Mouse (Mus musculus): ENCODE results near the gene Taok2. TPM values are rescaled to one million over a fixed set of nuclear protein-coding genes. Genes with fewer than 3 reads are reported as not detected.

The Taok2 gene
- polyA plus RNA-seq, 1 experiment from 2014 or later, result 54.2 TPM

GRCm38 (mm10) chr7:126868003-126868402 is 16.5 kb downstream of the Taok2 start:
- Histone ChIP-seq H3K27me3 (no peaks in the 10 kb centered on the region), H3K36me3 (peaks cover 92% of the 10 kb centered on the region), H3K4me1 (peaks cover 21% of the 10 kb centered on the region), H3K9ac (no peak overlapping the region), H3K4me2 (no peak overlapping the region), H3K27ac (no peak overlapping the region), H3K9me3 (replicated peaks) (no peaks in the 10 kb centered on the region), H3K4me3 (replicated peaks) (no peak overlapping the region)
- ATAC-seq (replicated peaks; ENCODE audit: low FRiP score), result no peak
- 88% methylated on average over 12 of the region's 12 CpGs for WGBS

GRCm38 (mm10) chr7:126867534-126867933 is 17.0 kb downstream of the Taok2 start:
- 83% methylated on average over 2 of the region's 2 CpGs for WGBS
- Histone ChIP-seq H3K27ac (no peak overlapping the region), H3K4me2 (no peak overlapping the region)

GRCm38 (mm10) chr7:126863791-126864190 is 20.7 kb downstream of the Taok2 start:
- H3K9ac ChIP-seq, result peak overlapping the region; percentile 70
- peak overlapping the region; percentile 86 for H3K4me2 ChIP-seq
- H3K27me3 ChIP-seq, result no peaks in the 10 kb centered on the region
- WGBS, result 57% methylated on average over 6 of the region's 6 CpGs
- peak overlapping the region; percentile 72 for H3K4me3 ChIP-seq (replicated peaks)
- ATAC-seq (replicated peaks; ENCODE audit: low FRiP score), result no peak
- peak overlapping the region; percentile 89 for H3K27ac ChIP-seq
- no peaks in the 10 kb centered on the region for H3K9me3 ChIP-seq (replicated peaks)
- H3K4me1 ChIP-seq, result peaks cover 39% of the 10 kb centered on the region
- peaks cover 70% of the 10 kb centered on the region for H3K36me3 ChIP-seq

More at GRCm38 (mm10) chr7:126867534-126867933, 17.0 kb downstream of the Taok2 start:
- no peaks in the 10 kb centered on the region for H3K27me3 ChIP-seq
- ATAC-seq (replicated peaks; ENCODE audit: low FRiP score), result no peak
- H3K9ac ChIP-seq, result no peak overlapping the region
- H3K9me3 ChIP-seq (replicated peaks), result no peaks in the 10 kb centered on the region
- H3K4me3 ChIP-seq (replicated peaks), result no peak overlapping the region
- H3K36me3 ChIP-seq, result peaks cover 88% of the 10 kb centered on the region
- peaks cover 25% of the 10 kb centered on the region for H3K4me1 ChIP-seq

- Histone ChIP-seq H3K36me3 (peaks cover 69% of the 10 kb centered on the region), H3K27ac (peak within 1 kb of the TSS; percentile 89), H3K27me3 (no peaks in the 10 kb centered on the region), H3K9ac (peak within 1 kb of the TSS; percentile 70), H3K9me3 (replicated peaks) (no peaks in the 10 kb centered on the region), H3K4me3 (replicated peaks) (peak within 1 kb of the TSS; percentile 72), H3K4me2 (peak within 1 kb of the TSS; percentile 86), H3K4me1 (peaks cover 42% of the 10 kb centered on the region)
- ATAC-seq (replicated peaks; ENCODE audit: low FRiP score), result peak; percentile 69
- WGBS, result under 1% methylated on average over 41 of the region's 41 CpGs
These were observed 22.2 kb downstream of the Taok2 start, which contains the start of gene Ino80e for GRCm38 (mm10) chr7:126862147-126862784. TSS of gene Ino80e (minus strand) at chr7:126862377.

GRCm38 (mm10) chr7:126861429-126862130 is 22.9 kb downstream of the Taok2 start, which contains the start of gene Hirip3:
TSS of gene Hirip3 (plus strand) at chr7:126861972.
- peaks cover 69% of the 10 kb centered on the region for H3K36me3 ChIP-seq

GRCm38 (mm10) chr7:126860987-126861386 is 23.5 kb downstream of the Taok2 start:
- Histone ChIP-seq H3K27me3 (no peaks in the 10 kb centered on the region), H3K9ac (peak overlapping the region; percentile 70), H3K36me3 (peaks cover 69% of the 10 kb centered on the region), H3K4me1 (peaks cover 45% of the 10 kb centered on the region), H3K4me2 (peak overlapping the region; percentile 86), H3K9me3 (replicated peaks) (no peaks in the 10 kb centered on the region), H3K27ac (no peak overlapping the region), H3K4me3 (replicated peaks) (peak overlapping the region; percentile 72)
- 50% methylated on average over 5 of the region's 5 CpGs for WGBS
- ATAC-seq (replicated peaks; ENCODE audit: low FRiP score), result no peak; the same call in 1 of the 2 replicates

More at GRCm38 (mm10) chr7:126861429-126862130, 22.9 kb downstream of the Taok2 start, which contains the start of gene Hirip3:
- Histone ChIP-seq H3K9ac (peak within 1 kb of the TSS; percentile 70), H3K4me3 (replicated peaks) (peak within 1 kb of the TSS; percentile 72), H3K4me1 (peaks cover 45% of the 10 kb centered on the region), H3K9me3 (replicated peaks) (no peaks in the 10 kb centered on the region), H3K4me2 (peak within 1 kb of the TSS; percentile 86), H3K27ac (peak within 1 kb of the TSS; percentile 89), H3K27me3 (no peaks in the 10 kb centered on the region)
- ATAC-seq (replicated peaks; ENCODE audit: low FRiP score), result peak; percentile 92
- 1% methylated on average over 42 of the region's 42 CpGs for WGBS

GRCm38 (mm10) chr7:126856741-126857420 is 27.6 kb downstream of the Taok2 start:
- Histone ChIP-seq H3K4me1 (peaks cover 25% of the 10 kb centered on the region), H3K4me3 (replicated peaks) (no peak overlapping the region), H3K9me3 (replicated peaks) (no peaks in the 10 kb centered on the region), H3K27ac (peak overlapping the region; percentile 42), H3K9ac (no peak overlapping the region), H3K36me3 (peaks cover 87% of the 10 kb centered on the region), H3K4me2 (no peak overlapping the region), H3K27me3 (no peaks in the 10 kb centered on the region)
- 62% methylated on average over 9 of the region's 9 CpGs for WGBS
- no peak; the same call in 1 of the 2 replicates for ATAC-seq (replicated peaks; ENCODE audit: low FRiP score)

- Histone ChIP-seq H3K4me2 (no peak overlapping the region), H3K36me3 (peaks cover 90% of the 10 kb centered on the region), H3K9ac (no peak overlapping the region), H3K27me3 (no peaks in the 10 kb centered on the region), H3K4me1 (peaks cover 26% of the 10 kb centered on the region), H3K9me3 (replicated peaks) (no peaks in the 10 kb centered on the region), H3K27ac (no peak overlapping the region), H3K4me3 (replicated peaks) (no peak overlapping the region)
- no peak for ATAC-seq (replicated peaks; ENCODE audit: low FRiP score)
- 84% methylated on average over 3 of the region's 3 CpGs for WGBS
These were observed 28.9 kb downstream of the Taok2 start for GRCm38 (mm10) chr7:126855641-126856040.

- Histone ChIP-seq H3K9me3 (replicated peaks) (no peaks in the 10 kb centered on the region), H3K36me3 (peaks cover 70% of the 10 kb centered on the region), H3K4me2 (no peak overlapping the region), H3K27me3 (peaks cover 15% of the 10 kb centered on the region), H3K27ac (no peak overlapping the region), H3K4me1 (peaks cover 32% of the 10 kb centered on the region), H3K4me3 (replicated peaks) (no peak overlapping the region), H3K9ac (no peak overlapping the region)
- 61% methylated on average over 5 of the region's 5 CpGs for WGBS
- no peak for ATAC-seq (replicated peaks; ENCODE audit: low FRiP score)
These were observed 31.0 kb downstream of the Taok2 start for GRCm38 (mm10) chr7:126853454-126853853.

GRCm38 (mm10) chr7:126851192-126851591 is 33.3 kb downstream of the Taok2 start:
- Histone ChIP-seq H3K9ac (no peak overlapping the region), H3K4me1 (peaks cover 42% of the 10 kb centered on the region), H3K4me2 (no peak overlapping the region), H3K9me3 (replicated peaks) (no peaks in the 10 kb centered on the region), H3K27ac (no peak overlapping the region), H3K27me3 (peaks cover 28% of the 10 kb centered on the region), H3K36me3 (peaks cover 48% of the 10 kb centered on the region), H3K4me3 (replicated peaks) (no peak overlapping the region)
- no peak for ATAC-seq (replicated peaks; ENCODE audit: low FRiP score)
- 37% methylated on average over 12 of the region's 12 CpGs for WGBS

- no peak overlapping the region for H3K9ac ChIP-seq
- H3K27me3 ChIP-seq, result peaks cover 28% of the 10 kb centered on the region
- H3K4me3 ChIP-seq (replicated peaks), result no peak overlapping the region
- H3K9me3 ChIP-seq (replicated peaks), result no peaks in the 10 kb centered on the region
- no peak overlapping the region for H3K4me2 ChIP-seq
- ATAC-seq (replicated peaks; ENCODE audit: low FRiP score), result no peak
- H3K4me1 ChIP-seq, result peaks cover 42% of the 10 kb centered on the region
- WGBS, result 83% methylated on average over 6 of the region's 6 CpGs
- no peak overlapping the region for H3K27ac ChIP-seq
- peaks cover 38% of the 10 kb centered on the region for H3K36me3 ChIP-seq
These were observed 34.3 kb downstream of the Taok2 start for GRCm38 (mm10) chr7:126850161-126850560.

- Histone ChIP-seq H3K9me3 (replicated peaks) (no peaks in the 10 kb centered on the region), H3K4me2 (peak overlapping the region; percentile 99), H3K36me3 (peaks cover 25% of the 10 kb centered on the region), H3K4me1 (peaks cover 42% of the 10 kb centered on the region), H3K4me3 (replicated peaks) (peak overlapping the region; percentile 63), H3K27me3 (peaks cover 28% of the 10 kb centered on the region), H3K27ac (no peak overlapping the region), H3K9ac (peak overlapping the region; percentile 62; the same call in 1 of the 2 replicates)
- WGBS, result 21% methylated on average over 10 of the region's 10 CpGs
- ATAC-seq (replicated peaks; ENCODE audit: low FRiP score), result no peak
These were observed 35.7 kb downstream of the Taok2 start for GRCm38 (mm10) chr7:126848794-126849193.
